Mouse (Mus musculus): ENCODE measurements around the gene Nt5dc2. TPM values are rescaled to one million over a fixed set of nuclear protein-coding genes. Genes with fewer than 3 reads are reported as not detected.
A peak's percentile ranks its signal among the peaks of the same experiment; 100 is the strongest.

The Nt5dc2 gene
- polyA plus RNA-seq, 1 experiment, result 22.9 TPM

DNA sequence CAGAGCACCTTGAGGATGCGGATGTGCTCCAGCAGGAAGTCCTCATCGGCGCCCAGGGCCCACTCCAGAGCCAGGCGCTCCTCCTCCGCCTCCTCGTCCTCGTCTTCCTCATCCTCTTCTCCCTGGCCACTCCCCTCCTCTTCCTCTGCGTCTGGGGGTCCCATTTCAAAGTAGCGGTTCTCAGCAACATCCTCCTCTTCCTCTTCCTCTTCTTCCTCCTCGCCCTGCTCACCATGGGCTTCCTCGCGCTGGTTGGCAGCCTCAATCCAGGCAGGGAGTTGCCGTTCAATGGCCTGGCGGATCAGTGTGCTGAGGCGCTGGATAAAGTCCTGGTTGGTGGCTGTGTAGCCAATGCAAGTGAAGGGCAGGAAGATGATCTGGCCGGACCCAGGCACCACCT lies 46.4 kb downstream of the Nt5dc2 start:
- no peak overlapping the region for H3K27ac ChIP-seq (ENCODE audit: control insufficient read depth, insufficient read depth, low read depth, low read length, poor library complexity)
- H3K4me1 ChIP-seq (ENCODE audit: control insufficient read depth, insufficient read depth, low read length), result peaks cover under 1% of the 10 kb centered on the region; the same call in 1 of the 2 replicates
- WGBS, result 78% methylated on average over 16 of the region's 16 CpGs
- H3K4me3 ChIP-seq (replicated peaks; ENCODE audit: control insufficient read depth, low read depth, low read length), result no peak overlapping the region
- TF ChIP-seq POLR2A (IDR thresholded peaks at IDR 0.05; ENCODE audit: borderline replicate concordance, control insufficient read depth, low read depth, low read length), result no peak
- TF ChIP-seq CTCF (IDR thresholded peaks at IDR 0.05; ENCODE audit: control insufficient read depth, insufficient read depth, low read length), result no peak

DNA sequence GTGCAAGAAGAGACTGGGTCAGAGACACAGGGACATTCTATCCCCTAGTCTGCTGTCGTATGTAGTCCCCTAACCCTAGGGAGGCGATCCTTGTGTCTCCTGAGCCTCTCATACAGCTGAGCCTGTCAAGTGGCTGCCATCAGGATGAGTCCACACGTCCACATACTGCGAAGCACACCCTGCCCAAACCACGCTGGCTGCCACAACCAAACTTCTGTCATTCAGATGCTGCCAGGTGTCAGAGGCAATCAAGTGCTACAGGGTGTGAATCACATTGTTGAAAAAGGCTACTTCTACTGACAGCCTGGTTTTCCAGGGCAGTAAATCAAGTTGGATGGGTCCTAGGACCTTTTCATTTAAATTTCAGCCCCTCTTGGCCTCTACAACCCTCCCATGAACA lies 46.9 kb downstream of the Nt5dc2 start:
- no peak overlapping the region for H3K4me3 ChIP-seq (replicated peaks; ENCODE audit: control insufficient read depth, low read depth, low read length)
- TF ChIP-seq CTCF (IDR thresholded peaks at IDR 0.05; ENCODE audit: control insufficient read depth, insufficient read depth, low read length) (no peak), POLR2A (IDR thresholded peaks at IDR 0.05; ENCODE audit: borderline replicate concordance, control insufficient read depth, low read depth, low read length) (no peak)
- no peak overlapping the region for H3K27ac ChIP-seq (ENCODE audit: control insufficient read depth, insufficient read depth, low read depth, low read length, poor library complexity)
- WGBS, result 89% methylated on average over 5 of the region's 5 CpGs
- peaks cover 2% of the 10 kb centered on the region; the same call in 1 of the 2 replicates for H3K4me1 ChIP-seq (ENCODE audit: control insufficient read depth, insufficient read depth, low read length)

DNA sequence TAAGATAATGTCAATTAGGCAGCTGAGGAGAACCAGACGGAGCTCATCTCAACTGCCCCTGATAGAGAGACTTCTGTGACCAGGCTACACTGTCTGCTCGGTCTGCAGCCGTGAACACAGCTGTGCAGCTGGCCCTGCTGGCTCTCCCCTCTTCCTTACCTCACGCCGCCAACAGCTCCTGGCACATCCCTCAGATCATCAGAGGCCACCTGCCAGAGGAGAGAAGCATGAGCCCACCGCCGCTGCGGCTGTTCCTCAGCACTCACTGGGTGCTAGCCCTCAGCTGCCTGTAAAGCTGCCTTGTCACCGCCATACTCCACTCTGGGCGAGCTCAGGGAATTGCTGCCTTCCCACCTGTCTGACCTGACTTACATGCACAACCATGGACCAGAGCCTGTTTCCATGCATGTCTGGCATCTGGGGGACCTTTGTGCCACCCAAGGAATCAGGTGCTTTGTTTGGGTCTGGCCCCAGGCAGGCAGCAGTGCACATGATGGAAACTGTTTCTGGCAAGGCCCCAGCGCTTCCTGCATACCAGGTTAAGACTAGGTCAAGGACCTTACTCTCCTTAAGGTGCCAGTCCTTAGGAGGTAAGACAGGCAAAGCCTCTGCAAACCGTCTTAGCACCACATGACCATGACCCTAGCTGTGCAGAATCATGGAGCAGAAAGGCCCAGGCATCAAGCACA lies 49.0 kb downstream of the Nt5dc2 start:
- Histone ChIP-seq H3K4me1 (ENCODE audit: control insufficient read depth, insufficient read depth, low read length) (peaks cover 6% of the 10 kb centered on the region; the same call in 1 of the 2 replicates), H3K27ac (ENCODE audit: control insufficient read depth, insufficient read depth, low read depth, low read length, poor library complexity) (no peak overlapping the region), H3K4me3 (replicated peaks; ENCODE audit: control insufficient read depth, low read depth, low read length) (no peak overlapping the region)
- WGBS, result 86% methylated on average over 12 of the region's 12 CpGs
- TF ChIP-seq CTCF (IDR thresholded peaks at IDR 0.05; ENCODE audit: control insufficient read depth, insufficient read depth, low read length), result no peak
- 0 out of 2 replicates have a peak, but pooled peaks have one; percentile 17 for TF ChIP-seq POLR2A (IDR thresholded peaks at IDR 0.05; ENCODE audit: borderline replicate concordance, control insufficient read depth, low read depth, low read length)

DNA sequence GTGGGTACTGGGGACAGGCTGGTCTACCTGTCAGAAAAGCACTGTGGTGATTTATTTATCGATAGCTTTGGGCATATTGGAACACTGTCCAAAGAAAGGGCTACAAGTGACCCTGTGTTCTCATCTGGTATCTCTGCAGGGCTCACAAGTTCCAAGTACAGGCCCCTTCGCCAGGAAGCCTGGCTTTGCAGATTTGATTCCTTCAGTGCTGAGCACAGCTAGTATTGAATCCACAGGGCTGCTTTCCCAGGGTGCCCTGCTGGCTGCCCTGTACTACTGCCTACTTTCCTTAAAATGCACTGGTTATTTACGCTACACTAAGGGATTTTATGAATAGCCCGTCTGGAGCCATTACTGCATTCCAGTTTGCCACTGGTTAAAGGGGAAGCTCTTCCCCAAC lies 50.7 kb downstream of the Nt5dc2 start:
- Histone ChIP-seq H3K4me3 (replicated peaks; ENCODE audit: control insufficient read depth, low read depth, low read length) (no peak overlapping the region), H3K4me1 (ENCODE audit: control insufficient read depth, insufficient read depth, low read length) (peaks cover 6% of the 10 kb centered on the region; the same call in 1 of the 2 replicates), H3K27ac (ENCODE audit: control insufficient read depth, insufficient read depth, low read depth, low read length, poor library complexity) (no peak overlapping the region)
- TF ChIP-seq CTCF (IDR thresholded peaks at IDR 0.05; ENCODE audit: control insufficient read depth, insufficient read depth, low read length) (no peak), POLR2A (IDR thresholded peaks at IDR 0.05; ENCODE audit: borderline replicate concordance, control insufficient read depth, low read depth, low read length) (no peak)
- 85% methylated on average over 4 of the region's 4 CpGs for WGBS

DNA sequence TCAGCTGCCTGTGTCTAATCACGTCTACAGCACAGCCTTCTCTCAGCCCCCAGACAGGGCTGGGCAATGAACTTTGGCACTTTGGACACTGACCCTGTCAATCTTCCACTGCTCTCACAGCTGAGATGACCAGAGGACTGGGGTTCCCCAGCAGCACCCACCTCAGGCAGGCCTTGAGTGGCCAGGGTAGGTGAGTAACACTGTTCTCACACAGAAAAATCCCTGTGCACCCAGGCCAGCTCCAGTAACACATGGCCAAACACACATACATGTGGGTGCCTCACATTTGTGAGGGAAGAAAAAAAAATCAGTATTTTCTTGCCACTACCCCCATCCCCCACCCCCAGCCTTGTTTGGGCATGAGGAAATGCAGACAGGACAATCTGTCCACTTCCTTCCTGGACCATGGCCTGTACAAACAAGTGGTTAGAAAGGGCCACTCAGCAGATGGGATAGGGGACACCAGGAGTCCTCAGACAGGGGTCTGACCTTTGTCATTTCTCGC lies 52.0 kb downstream of the Nt5dc2 start:
- H3K4me1 ChIP-seq (ENCODE audit: control insufficient read depth, insufficient read depth, low read length), result peaks cover 6% of the 10 kb centered on the region; the same call in 1 of the 2 replicates
- no peak overlapping the region for H3K4me3 ChIP-seq (replicated peaks; ENCODE audit: control insufficient read depth, low read depth, low read length)
- peak overlapping the region; percentile 58 for H3K27ac ChIP-seq (ENCODE audit: control insufficient read depth, insufficient read depth, low read depth, low read length, poor library complexity)
- TF ChIP-seq POLR2A (IDR thresholded peaks at IDR 0.05; ENCODE audit: borderline replicate concordance, control insufficient read depth, low read depth, low read length), result no peak
- TF ChIP-seq CTCF (IDR thresholded peaks at IDR 0.05; ENCODE audit: control insufficient read depth, insufficient read depth, low read length), result no peak
- 79% methylated on average over 2 of the region's 2 CpGs for WGBS

DNA sequence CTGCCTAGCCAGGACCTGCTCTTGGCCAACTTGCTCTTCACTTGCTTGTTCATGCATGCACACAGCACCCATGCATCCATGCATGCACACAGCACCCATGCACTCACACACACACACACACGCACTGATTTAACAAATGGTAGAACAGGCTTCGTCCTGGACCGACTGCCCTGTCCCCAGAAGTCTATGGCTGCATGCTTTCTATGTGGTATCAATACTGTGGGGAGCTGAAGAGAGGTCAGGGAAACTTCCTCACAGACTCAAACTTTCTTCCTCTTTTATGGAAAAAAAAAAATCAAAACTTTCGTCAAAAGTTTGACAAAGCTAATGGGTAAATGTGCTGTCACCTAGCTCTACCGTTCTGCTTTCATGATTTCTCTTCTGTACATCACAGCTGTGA lies 52.7 kb downstream of the Nt5dc2 start:
- H3K4me1 ChIP-seq (ENCODE audit: control insufficient read depth, insufficient read depth, low read length), result peaks cover 7% of the 10 kb centered on the region; the same call in 1 of the 2 replicates
- H3K4me3 ChIP-seq (replicated peaks; ENCODE audit: control insufficient read depth, low read depth, low read length), result no peak overlapping the region
- H3K27ac ChIP-seq (ENCODE audit: control insufficient read depth, insufficient read depth, low read depth, low read length, poor library complexity), result peak overlapping the region; percentile 70; the same call in 1 of the 2 replicates
- WGBS, result 48% methylated on average over 5 of the region's 5 CpGs
- TF ChIP-seq POLR2A (IDR thresholded peaks at IDR 0.05; ENCODE audit: borderline replicate concordance, control insufficient read depth, low read depth, low read length), result no peak
- TF ChIP-seq CTCF (IDR thresholded peaks at IDR 0.05; ENCODE audit: control insufficient read depth, insufficient read depth, low read length), result no peak

DNA sequence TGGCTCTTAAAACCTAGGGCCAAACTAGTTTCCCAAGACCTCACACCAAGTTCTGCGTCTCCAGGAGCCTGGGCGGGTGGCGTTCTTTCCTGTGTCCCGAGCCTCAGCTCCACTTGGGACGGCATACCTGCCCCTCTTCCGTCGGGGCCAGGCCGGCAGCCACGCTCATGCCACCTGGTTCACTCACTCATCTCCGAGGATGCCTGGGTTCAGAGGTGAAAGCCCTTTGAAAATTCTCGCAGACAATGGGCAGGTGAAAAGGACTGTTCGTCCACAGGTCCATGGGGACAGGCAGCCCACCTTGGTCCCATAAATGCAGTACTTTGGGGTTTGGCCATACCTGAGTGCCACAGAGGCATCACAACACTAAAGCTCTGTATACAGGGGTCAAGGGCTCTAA lies 53.3 kb downstream of the Nt5dc2 start:
- Histone ChIP-seq H3K4me3 (replicated peaks; ENCODE audit: control insufficient read depth, low read depth, low read length) (no peak overlapping the region), H3K4me1 (ENCODE audit: control insufficient read depth, insufficient read depth, low read length) (peaks cover 8% of the 10 kb centered on the region; the same call in 1 of the 2 replicates), H3K27ac (ENCODE audit: control insufficient read depth, insufficient read depth, low read depth, low read length, poor library complexity) (peak overlapping the region; percentile 70)
- 87% methylated on average over 12 of the region's 12 CpGs for WGBS
- TF ChIP-seq CTCF (IDR thresholded peaks at IDR 0.05; ENCODE audit: control insufficient read depth, insufficient read depth, low read length) (no peak), POLR2A (IDR thresholded peaks at IDR 0.05; ENCODE audit: borderline replicate concordance, control insufficient read depth, low read depth, low read length) (no peak)

DNA sequence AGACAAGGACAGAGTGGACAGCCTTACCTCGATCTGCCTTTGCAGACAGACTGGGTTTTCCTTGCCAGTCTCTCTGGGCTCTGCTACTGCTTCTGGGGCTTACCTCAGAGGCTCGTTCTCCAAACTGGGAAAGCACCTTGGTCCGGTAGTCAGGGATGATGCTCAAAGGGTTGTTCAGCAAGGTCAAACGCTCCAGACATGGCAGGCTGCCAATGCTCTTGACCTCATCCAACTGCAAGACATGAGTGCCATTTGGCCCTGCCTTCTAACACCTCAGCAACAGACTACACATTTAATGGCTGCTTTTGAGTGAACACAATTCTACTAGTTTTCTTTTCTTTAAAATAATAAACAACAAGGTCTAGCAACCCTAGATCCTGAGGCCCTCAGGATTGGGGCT lies 55.8 kb downstream of the Nt5dc2 start:
- Histone ChIP-seq H3K27ac (ENCODE audit: control insufficient read depth, insufficient read depth, low read depth, low read length, poor library complexity) (no peak overlapping the region), H3K4me1 (ENCODE audit: control insufficient read depth, insufficient read depth, low read length) (peaks cover 10% of the 10 kb centered on the region; the same call in 1 of the 2 replicates), H3K4me3 (replicated peaks; ENCODE audit: control insufficient read depth, low read depth, low read length) (no peak overlapping the region)
- TF ChIP-seq POLR2A (IDR thresholded peaks at IDR 0.05; ENCODE audit: borderline replicate concordance, control insufficient read depth, low read depth, low read length) (no peak), CTCF (IDR thresholded peaks at IDR 0.05; ENCODE audit: control insufficient read depth, insufficient read depth, low read length) (no peak)
- 83% methylated on average over 4 of the region's 4 CpGs for WGBS

Other genes with a start within 250 kb of the Nt5dc2 start
- gene Itih4, start 244.6 kb upstream of the Nt5dc2 start, polyA plus RNA-seq (2011; ENCODE audit: insufficient read depth, insufficient read length, low replicate concordance, missing spikeins), result 3.3 and 6.6 TPM in 2 replicates
- gene Itih3, start 207.3 kb upstream of the Nt5dc2 start, polyA plus RNA-seq (2011; ENCODE audit: insufficient read depth, insufficient read length, low replicate concordance, missing spikeins), result 0.79 and 3.0 TPM in 2 replicates
- gene Itih1, start 187.8 kb upstream of the Nt5dc2 start, polyA plus RNA-seq (2011; ENCODE audit: insufficient read depth, insufficient read length, low replicate concordance, missing spikeins), result 1.6 TPM in 1 of 2 replicates, not detected in the other
- 1.6 and 5.9 TPM in 2 replicates for gene Nek4, start 179.7 kb upstream of the Nt5dc2 start, polyA plus RNA-seq (2011; ENCODE audit: insufficient read depth, insufficient read length, low replicate concordance, missing spikeins)
- 24.8 and 38.7 TPM in 2 replicates for gene Glt8d1, start 129.7 kb upstream of the Nt5dc2 start, polyA plus RNA-seq (2011; ENCODE audit: insufficient read depth, insufficient read length, low replicate concordance, missing spikeins)
- 59.6 and 85.6 TPM in 2 replicates for gene Spcs1, start 129.4 kb upstream of the Nt5dc2 start, polyA plus RNA-seq (2011; ENCODE audit: insufficient read depth, insufficient read length, low replicate concordance, missing spikeins)
- 31.8 and 46.8 TPM in 2 replicates for gene Pbrm1, start 111.9 kb upstream of the Nt5dc2 start, polyA plus RNA-seq (2011; ENCODE audit: insufficient read depth, insufficient read length, low replicate concordance, missing spikeins)
- 56.0 and 119 TPM in 2 replicates for gene Gnl3, start 111.9 kb upstream of the Nt5dc2 start, polyA plus RNA-seq (2011; ENCODE audit: insufficient read depth, insufficient read length, low replicate concordance, missing spikeins)
- 29.0 and 45.8 TPM in 2 replicates for gene Smim4, start 2.1 kb upstream of the Nt5dc2 start, polyA plus RNA-seq (2011; ENCODE audit: insufficient read depth, insufficient read length, low replicate concordance, missing spikeins)
- 56.3 and 73.4 TPM in 2 replicates for gene Stab1, start 37.6 kb downstream of the Nt5dc2 start, polyA plus RNA-seq (2011; ENCODE audit: insufficient read depth, insufficient read length, low replicate concordance, missing spikeins)
- gene Tnnc1, start 77.3 kb downstream of the Nt5dc2 start, polyA plus RNA-seq (2011; ENCODE audit: insufficient read depth, insufficient read length, low replicate concordance, missing spikeins), result 4.2 TPM in 1 of 2 replicates, not detected in the other
- gene Nisch, start 85.9 kb downstream of the Nt5dc2 start, polyA plus RNA-seq (2011; ENCODE audit: insufficient read depth, insufficient read length, low replicate concordance, missing spikeins), result 102 and 233 TPM in 2 replicates
- gene Sema3g, start 86.8 kb downstream of the Nt5dc2 start, polyA plus RNA-seq (2011; ENCODE audit: insufficient read depth, insufficient read length, low replicate concordance, missing spikeins), result 1.1 and 2.7 TPM in 2 replicates
- gene Phf7, start 120.3 kb downstream of the Nt5dc2 start, polyA plus RNA-seq (2011; ENCODE audit: insufficient read depth, insufficient read length, low replicate concordance, missing spikeins), result 4.5 and 9.9 TPM in 2 replicates
- 15.9 and 26.9 TPM in 2 replicates for gene Bap1, start 120.4 kb downstream of the Nt5dc2 start, polyA plus RNA-seq (2011; ENCODE audit: insufficient read depth, insufficient read length, low replicate concordance, missing spikeins)
- gene Dnah1, start 192.8 kb downstream of the Nt5dc2 start, polyA plus RNA-seq (2011; ENCODE audit: insufficient read depth, insufficient read length, low replicate concordance, missing spikeins), result 0.13 and 0.27 TPM in 2 replicates
- gene Capn7, start 205.6 kb downstream of the Nt5dc2 start, polyA plus RNA-seq (2011; ENCODE audit: insufficient read depth, insufficient read length, low replicate concordance, missing spikeins), result 13.1 and 14.8 TPM in 2 replicates